Mouse (Mus musculus) T-helper 17 cell (primary cell): ENCODE measurements around the gene Pnldc1.

ENCODE experiments used
- in situ Hi-C, 2 experiments: fragments of 300-600 bp; cut with MboI, MseI; formaldehyde crosslinking; loops; 1 replicate in 1 of 2; 2 replicates in 1 of 2; pipeline ENCODE4 v1.15.1; 2025; ENCODE audit warnings: high pct_unique_total_duplicates in 2 of 2

Gene Pnldc1

GRCm38 (mm10) chr17:12864111-12864510, 45.9 kb downstream of the Pnldc1 start:
- in situ Hi-C loops = no loop called here

- in situ Hi-C loops = no loop called here
Measured at GRCm38 (mm10) chr17:12859006-12859520, 51.0 kb downstream of the Pnldc1 start.

- in situ Hi-C loops = no loop called here
Measured at GRCm38 (mm10) chr17:12858072-12858471, 52.0 kb downstream of the Pnldc1 start.

GRCm38 (mm10) chr17:12857395-12857794, 52.6 kb downstream of the Pnldc1 start:
- in situ Hi-C loops = no loop called here

GRCm38 (mm10) chr17:12854386-12854785, 55.6 kb downstream of the Pnldc1 start:
- in situ Hi-C loops = no loop called here

- in situ Hi-C loops = no loop called here
Measured at GRCm38 (mm10) chr17:12853821-12854220, 56.2 kb downstream of the Pnldc1 start.

- in situ Hi-C loops = no loop called here
Measured at GRCm38 (mm10) chr17:12851689-12852088, 58.3 kb downstream of the Pnldc1 start.

- in situ Hi-C loops = no loop called here
Measured at GRCm38 (mm10) chr17:12849778-12850382, 60.1 kb downstream of the Pnldc1 start.

GRCm38 (mm10) chr17:12847736-12848135, 62.3 kb downstream of the Pnldc1 start:
- in situ Hi-C loops = no loop called here

GRCm38 (mm10) chr17:12846474-12846873, 63.6 kb downstream of the Pnldc1 start:
- in situ Hi-C loops = no loop called here

GRCm38 (mm10) chr17:12845862-12846261, 64.2 kb downstream of the Pnldc1 start:
- in situ Hi-C loops = no loop called here

- in situ Hi-C loops = no loop called here
Measured at GRCm38 (mm10) chr17:12844540-12844939, 65.5 kb downstream of the Pnldc1 start.

GRCm38 (mm10) chr17:12843826-12844225, 66.2 kb downstream of the Pnldc1 start:
- in situ Hi-C loops = no loop called here

- in situ Hi-C loops = loop anchor here in 1 of 2 experiments (10.0 kb wide), 2 partner anchors 415 to 1745 kb away; no protein-coding TSS in a partner anchor
Measured at GRCm38 (mm10) chr17:12839475-12840267, 70.4 kb downstream of the Pnldc1 start.
